Mouse (Mus musculus) intestine, embryonic 15.5 days (tissue): ENCODE results near the gene Coro2b. TPM values are rescaled to one million over a fixed set of nuclear protein-coding genes. Genes with fewer than 3 reads are reported as not detected.

Experiments
- ATAC-seq: fragments of 200-750 bp; cut with Nextera tagmentation; 2 replicates; pipeline ENCODE4 v1.8.0; 2017; ENCODE audit warnings: moderate TSS enrichment, moderate library complexity
- H3K27ac ChIP-seq: fragments of 300-500 bp; sonication (generic); 2 replicates; pipeline ENCODE4 v1.5.1; 2015; ENCODE audit warnings: mild to moderate bottlenecking, inconsistent platforms
- H3K27me3 ChIP-seq: fragments of 300-500 bp; sonication (generic); replicated peaks from 2 replicates; pipeline ENCODE4 v1.6.1; 2015; ENCODE audit warnings: inconsistent platforms
- H3K36me3 ChIP-seq: fragments of 300-500 bp; sonication (generic); 2 replicates; pipeline ENCODE4 v1.6.1; 2015; ENCODE audit warnings: inconsistent platforms
- H3K4me1 ChIP-seq: fragments of 300-500 bp; sonication (generic); replicated peaks from 2 replicates; pipeline ENCODE4 v1.6.1; 2015; ENCODE audit warnings: inconsistent platforms
- H3K4me2 ChIP-seq: fragments of 300-500 bp; sonication (generic); replicated peaks from 2 replicates; pipeline ENCODE4 v1.6.1; 2015; ENCODE audit warnings: mild to moderate bottlenecking, inconsistent platforms
- H3K4me3 ChIP-seq: fragments of 300-500 bp; sonication (generic); replicated peaks from 2 replicates; pipeline ENCODE4 v1.5.1; 2015; ENCODE audit warnings: inconsistent platforms
- H3K9ac ChIP-seq: fragments of 300-500 bp; sonication (generic); 2 replicates; pipeline ENCODE4 v1.6.1; 2015; ENCODE audit warnings: inconsistent platforms
- H3K9me3 ChIP-seq: fragments of 300-500 bp; sonication (generic); 2 replicates; pipeline ENCODE4 v1.6.1; 2016; ENCODE audit warnings: inconsistent platforms
- WGBS: fragments of 180-500 bp; shearing (Covaris S2); methylation state at CpG from one replicate; pipeline ENCODE4 v1.1.7; 2015; 5-methylcytosine and 5-hydroxymethylcytosine counted together
- polyA plus RNA-seq: library from polyadenylated mRNA; unstranded; fragments of >200 nt; fragmentation: Nextera tagmentation; extraction: Ambion mirVana; gene quantifications from 2 replicates; pipeline ENCODE4 v1.2.1, GENCODE M21; 2015

Gene Coro2b
- polyA plus RNA-seq, 1 experiment from 2014 or later: 7.6 TPM

GRCm38 (mm10) chr9:62480898-62481642 lies 55.8 kb downstream of the Coro2b start:
- Histone ChIP-seq H3K36me3 (no peaks in the 10 kb centered on the region), H3K4me1 (peaks cover 10% of the 10 kb centered on the region), H3K4me3 (no peak overlapping the region), H3K9me3 (no peaks in the 10 kb centered on the region), H3K27ac (no peak overlapping the region), H3K4me2 (no peak overlapping the region), H3K27me3 (no peaks in the 10 kb centered on the region), H3K9ac (no peak overlapping the region)
- WGBS: 64% methylated on average over 6 of the region's 6 CpGs
- ATAC-seq: no peak

- 87% methylated on average over 9 of the region's 9 CpGs for WGBS
- no peak overlapping the region for H3K27ac ChIP-seq
- no peak overlapping the region for H3K9ac ChIP-seq
- H3K4me3 ChIP-seq: no peak overlapping the region
- no peaks in the 10 kb centered on the region for H3K27me3 ChIP-seq
- no peaks in the 10 kb centered on the region for H3K9me3 ChIP-seq
- H3K4me1 ChIP-seq: peaks cover 10% of the 10 kb centered on the region
- H3K36me3 ChIP-seq: no peaks in the 10 kb centered on the region
- ATAC-seq: no peak
- no peak overlapping the region for H3K4me2 ChIP-seq
Measured at GRCm38 (mm10) chr9:62480149-62480548, 56.7 kb downstream of the Coro2b start.

GRCm38 (mm10) chr9:62476782-62477487 lies 59.9 kb downstream of the Coro2b start:
- Histone ChIP-seq H3K9me3 (no peaks in the 10 kb centered on the region), H3K9ac (no peak overlapping the region), H3K4me3 (no peak overlapping the region), H3K27me3 (no peaks in the 10 kb centered on the region), H3K4me2 (0 out of 2 replicates have a peak overlapping the region, but pooled peaks have one; percentile 26), H3K27ac (peak overlapping the region; percentile 40), H3K36me3 (no peaks in the 10 kb centered on the region), H3K4me1 (peaks cover 14% of the 10 kb centered on the region)
- ATAC-seq: peak; percentile 93
- WGBS: 32% methylated on average over 11 of the region's 11 CpGs

DNA sequence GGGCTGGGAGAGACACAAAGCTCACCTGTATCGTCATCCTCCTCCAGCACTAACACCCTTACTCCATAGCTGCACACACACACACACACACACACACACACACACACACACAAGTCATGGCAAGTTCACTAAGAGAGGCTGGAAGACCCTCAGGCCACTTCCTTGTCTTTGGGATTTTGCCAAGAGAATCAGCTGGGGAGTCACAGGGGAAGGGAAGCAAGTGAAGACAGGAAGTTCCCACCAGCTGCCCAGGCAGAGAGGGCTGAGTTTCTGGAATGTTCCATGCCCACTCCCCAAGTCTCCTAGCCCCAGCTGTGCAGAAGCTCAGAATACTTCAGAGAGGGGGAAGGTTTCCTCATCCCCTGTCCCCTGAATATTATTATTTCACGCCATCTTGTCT lies 62.6 kb downstream of the Coro2b start:
- Histone ChIP-seq H3K4me2 (no peak overlapping the region), H3K4me1 (peaks cover 14% of the 10 kb centered on the region), H3K27ac (no peak overlapping the region), H3K9ac (no peak overlapping the region), H3K4me3 (no peak overlapping the region), H3K36me3 (no peaks in the 10 kb centered on the region), H3K9me3 (no peaks in the 10 kb centered on the region), H3K27me3 (no peaks in the 10 kb centered on the region)
- 82% methylated on average over 2 of the region's 2 CpGs for WGBS
- ATAC-seq: no peak

DNA sequence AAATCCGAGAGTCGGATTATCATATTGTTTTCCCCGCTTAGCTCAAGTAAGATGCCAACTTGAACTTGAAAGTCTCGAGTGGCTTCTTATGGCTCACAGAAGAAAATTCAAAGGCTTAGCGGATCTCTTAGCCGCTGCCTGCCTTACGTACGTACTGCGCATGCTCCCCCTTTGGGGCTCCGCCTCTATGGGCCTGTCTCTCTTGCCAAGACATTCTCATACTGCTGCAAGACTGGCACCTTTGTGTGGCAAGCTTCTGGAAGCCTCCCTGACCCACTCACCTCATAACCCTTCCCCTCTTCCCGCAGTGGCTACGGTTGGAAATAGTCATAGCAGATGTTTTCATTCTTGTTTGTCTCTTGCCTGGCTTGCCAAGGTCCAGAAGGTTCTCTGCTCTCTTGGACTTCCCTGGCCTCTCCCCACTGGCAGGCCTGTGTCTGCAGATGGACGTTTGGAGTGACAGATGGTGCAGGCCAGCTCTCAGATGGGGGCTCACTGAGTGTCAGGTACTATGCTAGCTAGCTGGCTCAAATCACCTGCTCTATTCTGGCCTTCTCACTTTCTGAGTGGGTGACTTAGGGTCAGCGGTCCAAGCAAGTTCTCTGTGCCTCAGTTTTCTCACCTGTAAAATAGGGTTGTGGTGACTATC lies 65.2 kb downstream of the Coro2b start:
- Histone ChIP-seq H3K27ac (no peak overlapping the region), H3K4me3 (no peak overlapping the region), H3K36me3 (no peaks in the 10 kb centered on the region), H3K4me1 (peaks cover 3% of the 10 kb centered on the region; the same call in 1 of the 2 replicates), H3K9ac (no peak overlapping the region), H3K9me3 (no peaks in the 10 kb centered on the region), H3K4me2 (no peak overlapping the region), H3K27me3 (no peaks in the 10 kb centered on the region)
- WGBS: 90% methylated on average over 14 of the region's 14 CpGs
- no peak for ATAC-seq

GRCm38 (mm10) chr9:62471041-62471440 lies 65.8 kb downstream of the Coro2b start:
- no peaks in the 10 kb centered on the region for H3K9me3 ChIP-seq
- H3K27me3 ChIP-seq: no peaks in the 10 kb centered on the region
- H3K4me2 ChIP-seq: no peak overlapping the region
- no peak for ATAC-seq
- no peak overlapping the region for H3K27ac ChIP-seq
- 88% methylated on average over 14 of the region's 14 CpGs for WGBS
- no peaks in the 10 kb centered on the region for H3K36me3 ChIP-seq
- no peak overlapping the region for H3K4me3 ChIP-seq
- no peak overlapping the region for H3K9ac ChIP-seq
- H3K4me1 ChIP-seq: 0 out of 2 replicates have a peak, but pooled peaks cover 3% of the 10 kb centered on the region

GRCm38 (mm10) chr9:62470398-62470797 lies 66.4 kb downstream of the Coro2b start:
- Histone ChIP-seq H3K27me3 (no peaks in the 10 kb centered on the region), H3K4me3 (no peak overlapping the region), H3K4me1 (0 out of 2 replicates have a peak, but pooled peaks cover 3% of the 10 kb centered on the region), H3K4me2 (no peak overlapping the region), H3K36me3 (no peaks in the 10 kb centered on the region), H3K9ac (no peak overlapping the region), H3K27ac (no peak overlapping the region), H3K9me3 (no peaks in the 10 kb centered on the region)
- 0% methylated on average over 1 of the region's 1 CpGs for WGBS
- ATAC-seq: peak; percentile 81

- 79% methylated on average over 10 of the region's 10 CpGs for WGBS
- Histone ChIP-seq H3K4me2 (no peak overlapping the region), H3K9ac (no peak overlapping the region), H3K4me3 (no peak overlapping the region), H3K27me3 (no peaks in the 10 kb centered on the region), H3K9me3 (no peaks in the 10 kb centered on the region), H3K4me1 (0 out of 2 replicates have a peak, but pooled peaks cover 3% of the 10 kb centered on the region), H3K27ac (no peak overlapping the region), H3K36me3 (no peaks in the 10 kb centered on the region)
- no peak for ATAC-seq
Measured at GRCm38 (mm10) chr9:62469696-62470095, 67.1 kb downstream of the Coro2b start.

DNA sequence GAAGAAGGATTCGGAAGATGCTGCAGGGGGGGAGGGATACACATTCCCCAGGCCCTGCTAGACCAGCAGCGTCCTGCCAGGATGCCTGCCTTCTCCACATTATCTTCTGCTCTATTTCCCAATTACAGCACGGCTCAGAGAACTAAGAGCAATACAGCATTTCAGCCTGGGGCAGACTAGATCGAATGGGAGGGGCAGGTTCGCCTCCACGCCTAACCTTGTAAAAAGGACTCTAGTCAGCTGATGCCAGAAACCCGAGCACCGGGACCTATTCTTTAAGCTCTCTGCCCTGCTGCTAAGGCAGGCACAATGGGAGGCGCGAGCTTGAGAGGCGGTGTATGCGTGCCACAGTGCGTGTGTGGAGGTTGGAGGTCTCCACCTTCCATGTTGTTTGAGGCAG lies 67.7 kb downstream of the Coro2b start:
- Histone ChIP-seq H3K9me3 (no peaks in the 10 kb centered on the region), H3K4me2 (no peak overlapping the region), H3K9ac (no peak overlapping the region), H3K4me3 (no peak overlapping the region), H3K4me1 (no peaks in the 10 kb centered on the region), H3K36me3 (no peaks in the 10 kb centered on the region), H3K27me3 (no peaks in the 10 kb centered on the region), H3K27ac (no peak overlapping the region)
- WGBS: 70% methylated on average over 13 of the region's 13 CpGs
- ATAC-seq: no peak

DNA sequence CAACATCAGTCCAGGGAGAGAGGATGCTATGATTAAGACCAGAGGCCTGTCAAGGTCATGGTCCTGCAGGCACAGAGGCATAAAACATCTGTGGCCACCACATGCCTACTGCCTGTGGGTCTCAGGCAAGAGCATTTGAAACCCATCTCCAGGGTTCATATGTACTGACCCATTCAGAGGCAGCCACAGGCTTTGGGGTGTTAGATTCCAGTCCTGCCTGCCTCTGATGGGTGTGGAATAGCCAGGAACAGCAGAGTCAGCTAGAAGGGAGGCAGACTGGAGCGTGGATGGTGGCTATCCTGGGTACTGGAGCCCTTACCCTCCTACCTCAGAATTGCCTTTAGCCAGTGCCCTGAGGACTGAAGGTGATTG lies 69.4 kb downstream of the Coro2b start:
- H3K36me3 ChIP-seq: no peaks in the 10 kb centered on the region
- no peaks in the 10 kb centered on the region for H3K27me3 ChIP-seq
- ATAC-seq: no peak
- H3K4me2 ChIP-seq: no peak overlapping the region
- WGBS: 89% methylated on average over 1 of the region's 1 CpGs
- H3K4me1 ChIP-seq: no peaks in the 10 kb centered on the region
- H3K9ac ChIP-seq: no peak overlapping the region
- H3K27ac ChIP-seq: no peak overlapping the region
- no peak overlapping the region for H3K4me3 ChIP-seq
- H3K9me3 ChIP-seq: no peaks in the 10 kb centered on the region

DNA sequence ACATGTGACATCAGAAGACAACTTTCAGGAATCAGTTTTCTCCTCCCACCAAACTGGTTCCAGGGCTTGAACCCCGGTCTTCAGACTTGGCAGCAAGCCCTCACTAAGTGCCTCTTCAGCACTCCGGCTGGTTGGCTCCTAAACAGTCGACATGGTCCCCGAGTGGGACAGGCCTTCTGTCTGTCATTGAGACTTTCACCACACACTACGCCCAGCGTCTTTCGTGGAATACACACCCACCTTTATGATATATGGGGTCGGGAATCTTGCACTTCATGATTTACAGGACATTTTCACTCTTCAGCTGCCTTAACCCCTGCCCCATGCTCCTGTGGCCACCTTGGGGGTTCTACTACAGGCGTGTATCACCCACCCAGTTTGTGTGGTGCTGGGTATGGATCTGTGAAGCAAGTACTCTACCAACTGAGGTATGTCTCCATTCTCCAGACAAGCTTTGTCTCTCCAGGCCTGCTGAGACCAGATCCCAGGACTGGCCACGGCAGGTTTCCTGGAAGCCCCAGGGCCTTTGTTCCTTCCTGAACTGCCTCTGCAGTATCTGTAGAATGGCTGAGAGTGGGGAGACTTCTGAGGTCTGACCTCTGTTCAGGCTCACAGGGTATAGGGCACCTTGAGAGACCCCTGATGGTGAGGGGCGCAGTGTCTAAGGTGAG lies 70.0 kb downstream of the Coro2b start:
- no peak overlapping the region for H3K27ac ChIP-seq

DNA sequence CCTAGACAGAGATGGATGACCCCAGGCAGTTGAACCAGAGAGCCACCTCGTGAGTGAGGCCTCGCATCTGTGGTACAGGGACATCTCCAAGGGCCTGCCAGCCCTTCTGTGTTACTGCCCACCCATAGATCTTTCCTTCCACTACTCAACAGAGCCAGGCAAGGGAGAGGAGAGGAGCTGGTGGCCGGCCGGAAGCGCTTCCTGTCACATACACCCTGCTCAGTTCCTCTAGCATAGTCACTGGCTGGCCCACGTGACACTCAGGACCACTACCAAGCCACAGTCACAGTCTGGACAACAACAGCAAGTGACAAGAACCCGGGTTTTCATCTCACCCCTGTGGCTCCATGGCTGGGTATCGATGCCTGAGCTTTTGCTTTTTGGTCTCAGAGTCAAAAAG lies 70.8 kb downstream of the Coro2b start:
- no peaks in the 10 kb centered on the region; the same call in 1 of the 2 replicates for H3K4me1 ChIP-seq
- 71% methylated on average over 8 of the region's 8 CpGs for WGBS
- ATAC-seq: no peak

More for the DNA sequence above, 70.0 kb downstream of the Coro2b start:
- Histone ChIP-seq H3K27me3 (no peaks in the 10 kb centered on the region), H3K9me3 (no peaks in the 10 kb centered on the region), H3K9ac (no peak overlapping the region), H3K4me2 (no peak overlapping the region), H3K36me3 (no peaks in the 10 kb centered on the region), H3K4me1 (no peaks in the 10 kb centered on the region), H3K4me3 (no peak overlapping the region)
- ATAC-seq: no peak
- WGBS: 78% methylated on average over 11 of the region's 11 CpGs

More for the DNA sequence above, 70.8 kb downstream of the Coro2b start:
- Histone ChIP-seq H3K9ac (no peak overlapping the region), H3K9me3 (no peaks in the 10 kb centered on the region), H3K4me3 (no peak overlapping the region), H3K27me3 (no peaks in the 10 kb centered on the region), H3K27ac (no peak overlapping the region), H3K36me3 (no peaks in the 10 kb centered on the region), H3K4me2 (no peak overlapping the region)
